Mouse (Mus musculus) 3134 (cell line): ENCODE results near the gene Npr1.

ENCODE experiments used
- DNase-seq: peaks from one replicate; pipeline ENCODE4 v3.0.0-alpha.2; 2011; ENCODE audit warnings: low spot score; ENCODE audit not compliant: insufficient read length; ENCODE audit errors: extremely low read depth

Gene Npr1

GRCm38 (mm10) chr3:90465686-90466310 is at the start of gene Npr1:
Gene Npr1 (minus strand): TSS chr3:90465866.
- no peak for DNase-seq

GRCm38 (mm10) chr3:90515242-90515641 is 49.6 kb upstream of the Npr1 start:
- no peak for DNase-seq

GRCm38 (mm10) chr3:90514691-90515090 is 49.0 kb upstream of the Npr1 start:
- DNase-seq: peak; percentile 71

- peak; percentile 83 for DNase-seq
Observed at GRCm38 (mm10) chr3:90513796-90514590, 48.3 kb upstream of the Npr1 start, which contains the start of the genes S100a1 and S100a13. Gene S100a1 (minus strand): TSS chr3:90514392. Gene S100a13 (plus strand): TSS chr3:90514435.

- DNase-seq: no peak
Observed at GRCm38 (mm10) chr3:90512948-90513642, 47.4 kb upstream of the Npr1 start.

GRCm38 (mm10) chr3:90512276-90512675 is 46.6 kb upstream of the Npr1 start:
- no peak for DNase-seq

GRCm38 (mm10) chr3:90509747-90510123 is 44.1 kb upstream of the Npr1 start:
- DNase-seq: no peak

- peak; percentile 97 for DNase-seq
Observed at GRCm38 (mm10) chr3:90508950-90509746, 43.5 kb upstream of the Npr1 start, which contains the start of gene Chtop. Gene Chtop (minus strand): TSS chr3:90509498.

- DNase-seq: no peak
Observed at GRCm38 (mm10) chr3:90508287-90508949, 42.8 kb upstream of the Npr1 start.

- DNase-seq: no peak
Observed at GRCm38 (mm10) chr3:90506362-90506761, 40.7 kb upstream of the Npr1 start.

- DNase-seq: no peak
Observed at GRCm38 (mm10) chr3:90505216-90505615, 39.5 kb upstream of the Npr1 start.

GRCm38 (mm10) chr3:90503444-90503843 is 37.8 kb upstream of the Npr1 start:
- no peak for DNase-seq

- no peak for DNase-seq
Observed at GRCm38 (mm10) chr3:90497597-90497996, 31.9 kb upstream of the Npr1 start.

- DNase-seq: no peak
Observed at GRCm38 (mm10) chr3:90495850-90496525, 30.3 kb upstream of the Npr1 start.

- DNase-seq: no peak
Observed at GRCm38 (mm10) chr3:90493831-90494540, 28.3 kb upstream of the Npr1 start.

GRCm38 (mm10) chr3:90491350-90491749 is 25.7 kb upstream of the Npr1 start:
- DNase-seq: peak; percentile 69

- DNase-seq: peak; percentile 96
Observed at GRCm38 (mm10) chr3:90490696-90491256, 25.1 kb upstream of the Npr1 start, which contains the start of gene Snapin. Gene Snapin (minus strand): TSS chr3:90491033.

GRCm38 (mm10) chr3:90488576-90488975 is 22.9 kb upstream of the Npr1 start:
- no peak for DNase-seq
